Mouse (Mus musculus) spleen, adult 2 months (tissue): ENCODE data around the gene Ywhah. TPM values are rescaled to one million over a fixed set of nuclear protein-coding genes. Genes with fewer than 3 reads are reported as not detected.

Experiments
- DNase-seq, 2 experiments: peaks; one replicate each; pipeline versions ENCODE4 v3.0.0 to v3.0.0-alpha.2; 2012 to 2021; ENCODE audit warnings: low spot score in 2 of 2, low read depth in 1 of 2
- H3K27ac ChIP-seq: fragments of 200-500 bp; 2 replicates; pipeline ENCODE4 v1.5.1; 2012; ENCODE audit warnings: low read length, inconsistent platforms; ENCODE audit not compliant: insufficient read depth
- H3K27me3 ChIP-seq: fragments of 200-500 bp; 2 replicates; pipeline ENCODE4 v1.6.1; 2012; ENCODE audit warnings: mild to moderate bottlenecking, moderate library complexity, low read length, inconsistent platforms; ENCODE audit not compliant: control insufficient read depth, insufficient read depth
- H3K36me3 ChIP-seq: fragments of 200-500 bp; 2 replicates; pipeline ENCODE4 v1.6.1; 2012; ENCODE audit warnings: mild to moderate bottlenecking, low read length, inconsistent platforms; ENCODE audit not compliant: control insufficient read depth, insufficient read depth
- H3K4me1 ChIP-seq: fragments of 200-500 bp; 2 replicates; pipeline ENCODE4 v1.6.1; 2011; ENCODE audit warnings: inconsistent platforms; ENCODE audit not compliant: control insufficient read depth, insufficient read depth, insufficient read length
- H3K4me3 ChIP-seq: fragments of 200-500 bp; 2 replicates; pipeline ENCODE4 v1.5.1; 2011; ENCODE audit warnings: mild to moderate bottlenecking, inconsistent platforms; ENCODE audit not compliant: insufficient read depth, insufficient read length; ENCODE audit errors: extremely low read depth
- CTCF ChIP-seq: fragments of 200-500 bp; IDR thresholded peaks from 2 replicates; pipeline ENCODE4 v1.5.1; 2011; ENCODE audit warnings: mild to moderate bottlenecking, inconsistent platforms; ENCODE audit not compliant: insufficient read depth, insufficient read length, insufficient replicate concordance; ENCODE audit errors: extremely low read depth
- POLR2A ChIP-seq: fragments of 200-500 bp; IDR thresholded peaks from 2 replicates; pipeline ENCODE4 v1.6.1; 2011; ENCODE audit warnings: low read depth, low read length, inconsistent platforms
- WGBS: fragments of 180-500 bp; shearing (Covaris S2); methylation state at CpG from one replicate; pipeline ENCODE4 v1.1.7; 2018; 5-methylcytosine and 5-hydroxymethylcytosine counted together
- polyA plus RNA-seq: library from polyadenylated mRNA; depleted of rRNA; stranded (reverse); fragments of >200 nt; gene quantifications from 2 replicates; pipeline ENCODE4 v1.2.3, GENCODE M21; 2012; rRNA removed

The Ywhah gene
- polyA plus RNA-seq, 1 experiment = 95.0 TPM

DNA sequence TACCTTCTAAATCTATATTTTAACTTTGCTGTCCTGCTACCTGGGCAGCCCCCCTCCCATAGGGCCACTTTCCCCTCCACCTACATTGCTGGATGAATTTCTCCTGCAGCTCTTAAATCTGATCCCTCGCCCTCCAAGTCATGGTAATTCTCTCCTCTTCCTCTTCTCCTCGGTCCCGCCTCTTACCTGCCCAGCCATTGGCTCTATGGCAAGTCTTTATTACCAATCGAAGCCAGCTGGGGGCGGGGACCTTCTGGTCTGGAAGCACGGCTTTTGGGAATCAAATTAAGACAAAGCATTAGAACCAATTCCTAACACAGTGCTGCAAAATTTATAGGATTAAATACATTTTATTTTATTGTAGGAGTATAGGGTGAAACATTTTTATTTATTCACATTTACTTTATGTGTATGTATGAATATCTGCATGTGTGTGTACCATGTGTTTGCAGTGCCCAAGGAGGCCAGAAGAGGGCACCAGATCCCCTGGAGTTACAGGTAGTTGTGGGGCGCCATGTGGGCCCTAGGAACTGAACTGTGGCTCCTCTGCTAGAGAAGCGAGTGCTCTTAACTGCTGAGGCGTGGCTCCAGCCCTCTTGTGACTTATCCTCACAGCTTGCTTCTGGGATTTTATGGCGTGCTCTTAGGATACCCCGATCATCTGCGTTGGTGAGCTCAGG lies 26.2 kb downstream of the Ywhah start:
- no peaks in the 10 kb centered on the region for H3K4me1 ChIP-seq

DNA sequence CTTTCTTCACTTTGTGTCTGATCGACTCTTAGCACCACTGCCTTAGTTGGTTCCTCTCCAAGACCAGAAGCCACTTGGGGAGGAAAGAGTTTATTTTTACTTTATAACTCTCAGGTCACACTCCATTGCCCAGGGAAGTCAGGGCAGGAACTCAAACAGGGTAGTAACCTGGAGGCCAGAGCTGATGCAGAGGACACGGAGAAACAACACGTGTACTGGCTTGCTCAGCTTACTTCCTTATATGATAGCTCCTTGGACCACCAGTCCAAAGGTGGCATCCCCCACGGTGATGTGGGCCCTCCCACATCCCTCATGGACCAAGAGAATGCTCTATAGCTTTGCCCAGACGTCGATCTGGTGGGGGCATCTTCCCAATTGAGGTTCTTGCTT lies 26.7 kb downstream of the Ywhah start:
- Histone ChIP-seq H3K36me3 (no peaks in the 10 kb centered on the region), H3K4me1 (no peaks in the 10 kb centered on the region), H3K27ac (no peak overlapping the region), H3K4me3 (no peak overlapping the region), H3K27me3 (no peaks in the 10 kb centered on the region)
- WGBS = 60% methylated on average over 6 of the region's 6 CpGs
- DNase-seq = no peak
- no peak for TF ChIP-seq POLR2A
- TF ChIP-seq CTCF = no peak

More for the DNA sequence above, 26.2 kb downstream of the Ywhah start:
- WGBS = 92% methylated on average over 12 of the region's 12 CpGs
- no peak for DNase-seq
- H3K4me3 ChIP-seq = no peak overlapping the region
- no peaks in the 10 kb centered on the region for H3K36me3 ChIP-seq
- no peaks in the 10 kb centered on the region for H3K27me3 ChIP-seq
- no peak for TF ChIP-seq POLR2A
- TF ChIP-seq CTCF = no peak
- H3K27ac ChIP-seq = no peak overlapping the region

DNA sequence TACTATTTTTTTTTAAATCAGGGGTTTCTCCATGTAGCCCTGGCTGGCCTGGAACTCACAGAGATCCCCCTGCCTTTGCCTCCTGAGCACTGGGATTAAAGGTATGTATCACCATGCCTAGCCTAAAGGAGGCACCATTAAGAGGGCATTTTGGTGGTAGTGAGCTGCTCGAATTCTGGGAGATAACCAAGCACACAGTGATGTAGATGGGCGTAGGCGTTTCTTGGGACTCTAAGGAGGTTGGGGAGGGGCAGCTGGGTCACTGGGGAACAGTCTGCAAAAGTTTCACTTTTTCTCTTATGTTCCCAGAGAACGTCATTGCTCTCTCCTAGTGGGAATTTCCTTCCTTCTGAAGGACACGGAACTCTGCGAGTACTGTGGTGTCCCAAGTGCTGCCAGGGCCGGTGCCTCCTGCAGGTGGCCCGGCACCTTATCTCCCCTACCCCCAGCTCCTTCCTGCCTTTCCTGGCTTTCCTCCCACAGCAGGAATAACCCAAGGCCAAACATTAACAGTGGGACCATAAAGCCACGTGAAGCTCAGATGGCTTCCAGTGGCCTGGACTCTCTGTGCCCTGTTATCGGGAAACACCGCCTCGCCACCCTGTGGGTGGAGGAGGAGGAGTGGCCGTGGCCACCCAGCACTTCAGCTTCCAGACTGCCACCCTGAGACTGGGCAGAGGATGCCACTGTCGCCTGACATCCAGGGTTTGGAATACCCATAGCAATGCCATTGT lies 34.4 kb downstream of the Ywhah start:
- no peak for DNase-seq
- Histone ChIP-seq H3K4me1 (no peaks in the 10 kb centered on the region), H3K27ac (no peak overlapping the region), H3K4me3 (no peak overlapping the region), H3K27me3 (no peaks in the 10 kb centered on the region), H3K36me3 (no peaks in the 10 kb centered on the region)
- no peak for TF ChIP-seq POLR2A
- no peak for TF ChIP-seq CTCF
- 53% methylated on average over 14 of the region's 14 CpGs for WGBS

DNA sequence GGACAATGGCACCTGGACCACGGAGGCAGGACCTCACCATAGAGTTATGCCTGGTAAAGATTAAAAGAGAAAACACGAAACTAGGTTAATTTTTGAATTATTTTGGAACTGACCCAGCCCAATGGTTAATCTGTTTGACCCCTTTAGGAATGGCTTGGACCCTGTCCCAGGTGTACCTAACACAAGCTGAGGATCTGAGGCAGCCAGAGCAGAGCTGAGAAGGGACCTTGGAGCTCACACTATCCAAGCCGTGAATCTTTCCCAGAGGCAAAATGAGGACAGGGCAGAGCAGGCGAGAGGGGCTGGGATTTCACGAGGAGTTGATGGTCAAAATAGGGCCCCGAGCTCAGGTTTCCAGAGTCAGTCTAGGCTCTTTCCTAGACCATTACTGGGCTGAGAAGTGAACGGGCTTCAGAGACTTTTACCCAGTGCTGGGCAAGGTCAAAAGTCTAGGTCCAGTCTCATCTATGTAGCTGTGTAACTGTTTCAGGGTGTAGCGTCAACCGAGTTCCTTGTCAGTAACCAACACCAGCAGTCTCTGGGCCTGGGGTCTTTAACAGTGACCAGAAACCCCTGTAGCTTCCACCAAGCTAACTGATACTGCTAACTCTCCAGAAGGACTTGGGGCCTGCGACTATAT lies 37.6 kb downstream of the Ywhah start:
- TF ChIP-seq POLR2A = no peak
- no peak for TF ChIP-seq CTCF
- Histone ChIP-seq H3K27me3 (no peaks in the 10 kb centered on the region), H3K4me3 (no peak overlapping the region), H3K27ac (no peak overlapping the region), H3K36me3 (no peaks in the 10 kb centered on the region), H3K4me1 (no peaks in the 10 kb centered on the region)
- DNase-seq = no peak
- 77% methylated on average over 10 of the region's 10 CpGs for WGBS

DNA sequence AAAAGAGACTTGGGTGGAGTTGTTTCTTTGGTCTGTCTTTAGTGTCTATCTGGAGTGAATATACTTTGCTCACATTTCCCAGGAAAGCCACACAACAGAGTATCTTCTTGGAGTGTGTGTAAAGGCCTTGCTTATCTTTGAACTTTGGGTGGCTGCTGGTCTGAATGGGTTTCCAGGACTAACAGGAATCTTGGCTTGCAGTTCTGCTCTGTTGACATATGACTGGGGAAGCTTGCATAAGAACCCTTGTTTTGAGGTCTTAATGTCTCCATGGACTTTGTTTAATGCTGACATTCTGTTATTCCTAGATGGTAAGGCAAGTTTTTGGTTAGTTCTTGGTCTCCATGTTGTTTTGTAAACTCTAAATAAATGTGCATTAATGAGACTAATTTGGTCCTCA lies 51.5 kb downstream of the Ywhah start:
- no peak overlapping the region for H3K27ac ChIP-seq
- no peak for DNase-seq
- H3K4me3 ChIP-seq = no peak overlapping the region
- no peaks in the 10 kb centered on the region for H3K4me1 ChIP-seq
- H3K27me3 ChIP-seq = no peaks in the 10 kb centered on the region
- H3K36me3 ChIP-seq = no peaks in the 10 kb centered on the region
- TF ChIP-seq CTCF = no peak
- TF ChIP-seq POLR2A = no peak

DNA sequence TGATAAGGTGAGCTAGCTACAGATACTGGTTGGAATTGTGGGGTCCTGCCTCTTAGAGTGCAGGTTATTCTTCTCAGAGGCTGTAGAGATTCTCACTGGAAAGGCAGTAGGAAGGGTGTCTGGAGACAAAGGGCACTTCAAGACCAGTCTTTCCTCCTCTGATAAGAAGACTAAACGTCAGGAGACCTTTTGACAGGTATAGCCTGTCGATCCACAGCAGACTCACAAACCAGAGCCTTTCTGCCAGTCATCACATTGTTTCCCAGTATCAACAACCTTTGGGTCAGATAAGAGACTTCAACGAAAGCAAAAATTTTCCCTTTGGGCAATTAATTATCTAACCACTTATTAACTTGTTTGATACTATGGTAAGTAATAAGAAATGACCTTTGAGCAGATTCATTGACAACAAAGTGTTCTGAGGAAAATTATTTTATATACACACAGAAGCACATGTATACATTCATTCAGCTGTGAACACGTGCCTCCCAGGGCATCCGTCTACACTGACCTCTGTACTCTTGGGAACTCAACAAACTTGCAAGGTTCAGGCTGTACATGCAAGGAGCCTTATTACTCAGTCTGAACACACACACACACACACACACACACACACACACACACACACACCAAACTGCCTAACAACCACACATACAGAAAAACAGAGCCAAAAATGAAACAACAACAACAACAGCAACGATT lies 58.0 kb downstream of the Ywhah start:
- no peak overlapping the region for H3K27ac ChIP-seq
- H3K27me3 ChIP-seq = no peaks in the 10 kb centered on the region
- TF ChIP-seq CTCF (no peak), POLR2A (no peak)
- no peaks in the 10 kb centered on the region for H3K4me1 ChIP-seq
- H3K4me3 ChIP-seq = no peak overlapping the region
- no peak for DNase-seq
- no peaks in the 10 kb centered on the region for H3K36me3 ChIP-seq
- 81% methylated on average over 6 of the region's 6 CpGs for WGBS

Other genes starting within 250 kb of the Ywhah start
- 32.3 and 38.5 TPM in 2 replicates for gene Pisd, start 233.2 kb upstream of the Ywhah start, polyA plus RNA-seq
- gene Gm20671, start 191.7 kb upstream of the Ywhah start, polyA plus RNA-seq = 5.9 and 16.0 TPM in 2 replicates
- gene Prr14l, start 164.6 kb upstream of the Ywhah start, polyA plus RNA-seq = 15.1 and 23.0 TPM in 2 replicates
- 12.4 and 14.4 TPM in 2 replicates for gene Depdc5, start 155.1 kb upstream of the Ywhah start, polyA plus RNA-seq
- gene Slc5a1, start 85.4 kb downstream of the Ywhah start, polyA plus RNA-seq = 0.02 and 0.05 TPM in 2 replicates
- gene Spon2, start 199.6 kb downstream of the Ywhah start, polyA plus RNA-seq = 8.9 and 11.2 TPM in 2 replicates